Mouse (Mus musculus) heart, postnatal 0 days (tissue): ENCODE data around the gene Ptprt.

Experiments used
- CTCF ChIP-seq: IDR thresholded peaks from 2 replicates; pipeline ENCODE4 v1.5.1; 2016; ENCODE audit warnings: antibody characterized with exemption, control low read depth, low read depth
- EP300 ChIP-seq: IDR thresholded peaks from 2 replicates; pipeline ENCODE4 v1.6.1; 2016; ENCODE audit warnings: antibody characterized with exemption, low read depth

- no peak for TF ChIP-seq CTCF
- no peak for TF ChIP-seq EP300
Measured at GRCm38 (mm10) chr2:161858361-161858760, 802.6 kb downstream of the Ptprt start.
